Mouse (Mus musculus) limb, embryonic 13.5 days (tissue): ENCODE measurements around the gene Pank4. TPM values are rescaled to one million over a fixed set of nuclear protein-coding genes. Genes with fewer than 3 reads are reported as not detected.

Experiments
- ATAC-seq: fragments of 200-750 bp; cut with Nextera tagmentation; 2 replicates; pipeline ENCODE4 v1.8.0; 2017; ENCODE audit warnings: low read depth, moderate number of reproducible peaks, moderate TSS enrichment; ENCODE audit not compliant: low FRiP score
- H3K27ac ChIP-seq: fragments of 300-500 bp; sonication (generic); 2 replicates; pipeline ENCODE4 v1.5.1; 2015; ENCODE audit warnings: inconsistent platforms, mild to moderate bottlenecking, moderate library complexity
- H3K27me3 ChIP-seq: fragments of 300-500 bp; sonication (generic); 2 replicates; pipeline ENCODE4 v1.6.1; 2015; ENCODE audit warnings: mild to moderate bottlenecking, inconsistent platforms
- H3K36me3 ChIP-seq: fragments of 300-500 bp; sonication (generic); 2 replicates; pipeline ENCODE4 v1.6.1; 2015; ENCODE audit warnings: inconsistent platforms, mild to moderate bottlenecking, moderate library complexity
- H3K4me1 ChIP-seq: fragments of 300-500 bp; sonication (generic); 2 replicates; pipeline ENCODE4 v1.6.1; 2015; ENCODE audit warnings: inconsistent platforms
- H3K4me2 ChIP-seq: fragments of 300-500 bp; sonication (generic); replicated peaks from 2 replicates; pipeline ENCODE4 v1.6.1; 2015; ENCODE audit warnings: inconsistent platforms, mild to moderate bottlenecking, moderate library complexity
- H3K4me3 ChIP-seq: fragments of 300-500 bp; sonication (generic); 2 replicates; pipeline ENCODE4 v1.5.1; 2015; ENCODE audit warnings: moderate library complexity, mild to moderate bottlenecking, inconsistent platforms
- H3K9ac ChIP-seq: fragments of 300-500 bp; sonication (generic); 2 replicates; pipeline ENCODE4 v1.6.1; 2015; ENCODE audit warnings: mild to moderate bottlenecking, inconsistent platforms
- H3K9me3 ChIP-seq: fragments of 300-500 bp; sonication (generic); 2 replicates; pipeline ENCODE4 v1.6.1; 2016; ENCODE audit warnings: inconsistent platforms
- WGBS: fragments of 180-500 bp; shearing (Covaris S2); methylation state at CpG from one replicate; pipeline ENCODE4 v1.1.7; 2015; 5-methylcytosine and 5-hydroxymethylcytosine counted together
- polyA plus RNA-seq: library from polyadenylated mRNA; unstranded; fragments of >200 nt; fragmentation: Nextera tagmentation; extraction: Ambion mirVana; gene quantifications from 2 replicates; pipeline ENCODE4 v1.2.1, GENCODE M21; 2015

Gene Pank4
- polyA plus RNA-seq, 1 experiment from 2014 or later: 48.2 TPM

- H3K4me3 ChIP-seq: no peak overlapping the region
- H3K27me3 ChIP-seq: peaks cover 15% of the 10 kb centered on the region
- no peaks in the 10 kb centered on the region for H3K9me3 ChIP-seq
- H3K4me2 ChIP-seq: no peak overlapping the region
- H3K9ac ChIP-seq: no peak overlapping the region
- H3K27ac ChIP-seq: no peak overlapping the region
- peaks cover 17% of the 10 kb centered on the region for H3K4me1 ChIP-seq
- 53% methylated on average over 7 of the region's 7 CpGs for WGBS
- ATAC-seq: peak; percentile 50
- H3K36me3 ChIP-seq: peaks cover 49% of the 10 kb centered on the region
These were observed 17.6 kb downstream of the Pank4 start for GRCm38 (mm10) chr4:154981530-154981929.

- Histone ChIP-seq H3K4me3 (no peak overlapping the region), H3K4me1 (peaks cover 17% of the 10 kb centered on the region), H3K9ac (no peak overlapping the region), H3K36me3 (peaks cover 40% of the 10 kb centered on the region), H3K4me2 (no peak overlapping the region), H3K27ac (no peak overlapping the region), H3K9me3 (no peaks in the 10 kb centered on the region), H3K27me3 (peaks cover 15% of the 10 kb centered on the region)
- ATAC-seq: no peak
- 79% methylated on average over 17 of the region's 19 CpGs for WGBS
These were observed 18.6 kb downstream of the Pank4 start for GRCm38 (mm10) chr4:154982247-154983120.

- H3K27ac ChIP-seq: no peak overlapping the region
- H3K4me3 ChIP-seq: no peak overlapping the region
- no peak for ATAC-seq
- 21% methylated on average over 24 of the region's 24 CpGs for WGBS
- peaks cover 27% of the 10 kb centered on the region for H3K36me3 ChIP-seq
- no peaks in the 10 kb centered on the region for H3K9me3 ChIP-seq
- peaks cover 17% of the 10 kb centered on the region for H3K4me1 ChIP-seq
- H3K9ac ChIP-seq: peak overlapping the region; percentile 31; the same call in 1 of the 2 replicates
- no peak overlapping the region for H3K4me2 ChIP-seq
- peaks cover 15% of the 10 kb centered on the region for H3K27me3 ChIP-seq
These were observed 19.8 kb downstream of the Pank4 start for GRCm38 (mm10) chr4:154983767-154984166.

- peaks cover 17% of the 10 kb centered on the region for H3K4me1 ChIP-seq
- ATAC-seq: no peak
- H3K4me2 ChIP-seq: peak overlapping the region; percentile 51
- peaks cover 15% of the 10 kb centered on the region for H3K27me3 ChIP-seq
- H3K36me3 ChIP-seq: peaks cover 12% of the 10 kb centered on the region
- H3K9ac ChIP-seq: 0 out of 2 replicates have a peak overlapping the region, but pooled peaks have one; percentile 51
- WGBS: 87% methylated on average over 5 of the region's 5 CpGs
- H3K4me3 ChIP-seq: no peak overlapping the region
- H3K9me3 ChIP-seq: no peaks in the 10 kb centered on the region
- H3K27ac ChIP-seq: no peak overlapping the region
These were observed 21.3 kb downstream of the Pank4 start for GRCm38 (mm10) chr4:154985151-154985777.

GRCm38 (mm10) chr4:154986096-154986495 is 22.2 kb downstream of the Pank4 start:
- 0 out of 2 replicates have a peak, but pooled peaks have one; percentile 12 for ATAC-seq
- H3K9me3 ChIP-seq: no peaks in the 10 kb centered on the region
- H3K9ac ChIP-seq: peak overlapping the region; percentile 51
- peak overlapping the region; percentile 51 for H3K4me2 ChIP-seq
- peaks cover 3% of the 10 kb centered on the region for H3K36me3 ChIP-seq
- H3K4me1 ChIP-seq: peaks cover 17% of the 10 kb centered on the region
- H3K27me3 ChIP-seq: peaks cover 15% of the 10 kb centered on the region
- H3K27ac ChIP-seq: no peak overlapping the region
- WGBS: 18% methylated on average over 16 of the region's 17 CpGs
- H3K4me3 ChIP-seq: peak overlapping the region; percentile 20

- Histone ChIP-seq H3K36me3 (no peaks in the 10 kb centered on the region; the same call in 1 of the 2 replicates), H3K9me3 (no peaks in the 10 kb centered on the region), H3K4me1 (peaks cover 17% of the 10 kb centered on the region), H3K27ac (no peak overlapping the region), H3K9ac (no peak overlapping the region), H3K27me3 (peaks cover 15% of the 10 kb centered on the region), H3K4me2 (no peak overlapping the region; the same call in 1 of the 2 replicates), H3K4me3 (no peak overlapping the region)
- ATAC-seq: no peak
- WGBS: 81% methylated on average over 15 of the region's 15 CpGs
These were observed 22.8 kb downstream of the Pank4 start for GRCm38 (mm10) chr4:154986750-154987149.

- H3K4me1 ChIP-seq: peaks cover 19% of the 10 kb centered on the region
- 72% methylated on average over 4 of the region's 4 CpGs for WGBS
- H3K36me3 ChIP-seq: no peaks in the 10 kb centered on the region
- no peak overlapping the region for H3K4me3 ChIP-seq
- no peak for ATAC-seq
- no peak overlapping the region for H3K4me2 ChIP-seq
- no peak overlapping the region for H3K27ac ChIP-seq
- no peak overlapping the region for H3K9ac ChIP-seq
- no peaks in the 10 kb centered on the region for H3K27me3 ChIP-seq
- H3K9me3 ChIP-seq: no peaks in the 10 kb centered on the region
These were observed 31.0 kb downstream of the Pank4 start for GRCm38 (mm10) chr4:154994876-154995275.

- peaks cover 19% of the 10 kb centered on the region for H3K4me1 ChIP-seq
- ATAC-seq: no peak
- no peaks in the 10 kb centered on the region for H3K9me3 ChIP-seq
- H3K36me3 ChIP-seq: no peaks in the 10 kb centered on the region
- no peak overlapping the region for H3K4me3 ChIP-seq
- H3K9ac ChIP-seq: no peak overlapping the region
- WGBS: 26% methylated on average over 8 of the region's 8 CpGs
- H3K27ac ChIP-seq: no peak overlapping the region
- no peak overlapping the region for H3K4me2 ChIP-seq
- no peaks in the 10 kb centered on the region for H3K27me3 ChIP-seq
These were observed 32.7 kb downstream of the Pank4 start for GRCm38 (mm10) chr4:154996572-154997154.

GRCm38 (mm10) chr4:154999379-154999778 is 35.5 kb downstream of the Pank4 start:
- Histone ChIP-seq H3K27me3 (no peaks in the 10 kb centered on the region), H3K4me3 (no peak overlapping the region), H3K4me2 (no peak overlapping the region), H3K4me1 (peaks cover 10% of the 10 kb centered on the region), H3K9me3 (no peaks in the 10 kb centered on the region), H3K27ac (no peak overlapping the region), H3K36me3 (no peaks in the 10 kb centered on the region), H3K9ac (no peak overlapping the region)
- ATAC-seq: no peak
- 73% methylated on average over 5 of the region's 5 CpGs for WGBS

GRCm38 (mm10) chr4:155005278-155005677 is 41.4 kb downstream of the Pank4 start:
- Histone ChIP-seq H3K9me3 (no peaks in the 10 kb centered on the region), H3K4me1 (no peaks in the 10 kb centered on the region), H3K4me3 (no peak overlapping the region), H3K27ac (no peak overlapping the region), H3K27me3 (no peaks in the 10 kb centered on the region), H3K4me2 (no peak overlapping the region), H3K9ac (no peak overlapping the region), H3K36me3 (no peaks in the 10 kb centered on the region)
- WGBS: 96% methylated on average over 3 of the region's 3 CpGs
- no peak for ATAC-seq

- H3K4me2 ChIP-seq: no peak overlapping the region
- no peak overlapping the region for H3K27ac ChIP-seq
- ATAC-seq: no peak
These were observed 42.4 kb downstream of the Pank4 start for GRCm38 (mm10) chr4:155006296-155006695.

GRCm38 (mm10) chr4:155007641-155008040 is 43.7 kb downstream of the Pank4 start:
- Histone ChIP-seq H3K4me1 (no peaks in the 10 kb centered on the region), H3K27me3 (no peaks in the 10 kb centered on the region), H3K9ac (no peak overlapping the region), H3K4me3 (no peak overlapping the region), H3K36me3 (no peaks in the 10 kb centered on the region), H3K9me3 (no peaks in the 10 kb centered on the region), H3K4me2 (no peak overlapping the region), H3K27ac (no peak overlapping the region)
- no peak for ATAC-seq
- 80% methylated on average over 3 of the region's 3 CpGs for WGBS

More at GRCm38 (mm10) chr4:155006296-155006695, 42.4 kb downstream of the Pank4 start:
- no peaks in the 10 kb centered on the region for H3K9me3 ChIP-seq
- H3K4me3 ChIP-seq: no peak overlapping the region
- no peaks in the 10 kb centered on the region for H3K27me3 ChIP-seq
- 43% methylated on average over 10 of the region's 10 CpGs for WGBS
- H3K4me1 ChIP-seq: no peaks in the 10 kb centered on the region
- no peak overlapping the region for H3K9ac ChIP-seq
- no peaks in the 10 kb centered on the region for H3K36me3 ChIP-seq
